Mouse (Mus musculus) CH12.LX (cell line): ENCODE results near the gene Col28a1. TPM values are rescaled to one million over a fixed set of nuclear protein-coding genes. Genes with fewer than 3 reads are reported as not detected.

Experiments
- DNase-seq: peaks from one replicate; pipeline ENCODE4 v3.0.0-alpha.2; 2013; ENCODE audit errors: extremely low read depth
- H3K27ac ChIP-seq: 2 replicates; pipeline ENCODE4 v1.5.1; 2012; ENCODE audit warnings: low read depth, mild to moderate bottlenecking, control low read depth, moderate library complexity; ENCODE audit not compliant: insufficient read depth
- H3K27me3 ChIP-seq: replicated peaks from 2 replicates; pipeline ENCODE3; 2012; ENCODE audit warnings: inconsistent platforms
- H3K36me3 ChIP-seq, 2 experiments: replicated peaks in 1 of 2; 2 replicates each; pipeline versions ENCODE3 to v1.6.1; 2012; ENCODE audit warnings: inconsistent platforms in 1 of 2, low read length in 1 of 2, mild to moderate bottlenecking in 1 of 2, mixed read lengths in 1 of 2, moderate library complexity in 1 of 2; ENCODE audit not compliant: control insufficient read depth in 1 of 2, insufficient read depth in 1 of 2
- H3K4me1 ChIP-seq, 2 experiments: 2 replicates each; pipeline ENCODE4 v1.6.1; 2012; ENCODE audit warnings: inconsistent platforms in 1 of 2, moderate library complexity in 1 of 2; ENCODE audit not compliant: insufficient read depth in 2 of 2, control insufficient read depth in 1 of 2
- H3K4me2 ChIP-seq: 2 replicates; pipeline ENCODE4 v1.6.1; 2012; ENCODE audit warnings: low read depth, mild to moderate bottlenecking, control low read depth; ENCODE audit not compliant: poor library complexity, insufficient read depth, severe bottlenecking
- H3K4me3 ChIP-seq, 3 experiments: fragments of 150-350 bp in 1 of 3; sonication (generic) in 1 of 3; replicated peaks in 1 of 3; 2 replicates each; pipeline versions ENCODE3 to v1.5.1; 2011 to 2012; ENCODE audit warnings: low read depth in 2 of 3, low read length in 2 of 3, mild to moderate bottlenecking in 2 of 3, moderate library complexity in 2 of 3, control low read depth in 1 of 3, improper control_type of control experiment in 1 of 3, inconsistent platforms in 1 of 3, mixed read lengths in 1 of 3; ENCODE audit not compliant: poor library complexity in 1 of 3
- H3K79me2 ChIP-seq: replicated peaks from 2 replicates; pipeline ENCODE4 v1.6.1; 2012; ENCODE audit warnings: mild to moderate bottlenecking, moderate library complexity; ENCODE audit not compliant: control insufficient read depth, poor library complexity, insufficient read depth, severe bottlenecking; ENCODE audit errors: extremely low read depth
- H3K9ac ChIP-seq: 2 replicates; pipeline ENCODE4 v1.6.1; 2012; ENCODE audit warnings: low read depth, mild to moderate bottlenecking, control low read depth, moderate library complexity; ENCODE audit not compliant: insufficient read depth
- H3K9me3 ChIP-seq: replicated peaks from 2 replicates; pipeline ENCODE3; 2012; ENCODE audit warnings: low read length, inconsistent platforms, mixed read lengths
- CHD2 ChIP-seq: IDR thresholded peaks from 2 replicates; pipeline ENCODE4 v1.6.1; 2011; ENCODE audit warnings: low read length, improper control_type of control experiment
- CTCF ChIP-seq, 2 experiments: IDR thresholded peaks in 1 of 2; conservative IDR thresholded peaks in 1 of 2; 2 replicates each; pipeline ENCODE4 v1.5.1; 2011 to 2012; ENCODE audit warnings: low read depth in 2 of 2, low read length in 2 of 2, improper control_type of control experiment in 1 of 2, inconsistent platforms in 1 of 2, mild to moderate bottlenecking in 1 of 2, moderate library complexity in 1 of 2
- E2F4 ChIP-seq: IDR thresholded peaks from 2 replicates; pipeline ENCODE4 v1.6.1; 2011; ENCODE audit warnings: low read depth, low read length, improper control_type of control experiment; ENCODE audit not compliant: insufficient replicate concordance
- ELF1 ChIP-seq: IDR thresholded peaks from 2 replicates; pipeline ENCODE4 v1.6.1; 2014; ENCODE audit warnings: low read depth, mild to moderate bottlenecking, inconsistent platforms, low read length, improper control_type of control experiment
- EP300 ChIP-seq: IDR thresholded peaks from 2 replicates; pipeline ENCODE4 v1.6.1; 2011; ENCODE audit warnings: low read length, improper control_type of control experiment
- GABPA ChIP-seq: IDR thresholded peaks from 2 replicates; pipeline ENCODE4 v1.6.1; 2012; ENCODE audit warnings: low read depth, low read length, improper control_type of control experiment, inconsistent platforms; ENCODE audit not compliant: insufficient replicate concordance
- KAT2A ChIP-seq: IDR thresholded peaks from 2 replicates; pipeline ENCODE4 v1.6.1; 2012; ENCODE audit warnings: low read length, improper control_type of control experiment, inconsistent platforms; ENCODE audit not compliant: insufficient replicate concordance
- MAFK ChIP-seq: IDR thresholded peaks from 2 replicates; pipeline ENCODE4 v1.6.1; 2011; ENCODE audit warnings: low read length, improper control_type of control experiment; ENCODE audit not compliant: insufficient replicate concordance
- MAX ChIP-seq: IDR thresholded peaks from 2 replicates; pipeline ENCODE4 v1.6.1; 2011; ENCODE audit warnings: low read length, improper control_type of control experiment
- MEF2A ChIP-seq: IDR thresholded peaks from 2 replicates; pipeline ENCODE4 v1.6.1; 2014; ENCODE audit warnings: low read depth, mild to moderate bottlenecking, inconsistent platforms, low read length, improper control_type of control experiment, borderline replicate concordance
- MXI1 ChIP-seq: IDR thresholded peaks from 2 replicates; pipeline ENCODE4 v1.6.1; 2011; ENCODE audit warnings: mild to moderate bottlenecking, low read depth, low read length, improper control_type of control experiment
- NELFE ChIP-seq: IDR thresholded peaks from 2 replicates; pipeline ENCODE4 v1.6.1; 2011; ENCODE audit warnings: low read depth, low read length, improper control_type of control experiment
- NRF1 ChIP-seq: IDR thresholded peaks from 2 replicates; pipeline ENCODE4 v1.6.1; 2014; ENCODE audit warnings: low read depth, mild to moderate bottlenecking, inconsistent platforms, low read length, improper control_type of control experiment, moderate library complexity
- RAD21 ChIP-seq: IDR thresholded peaks from 2 replicates; pipeline ENCODE4 v1.6.1; 2011; ENCODE audit warnings: low read depth, mild to moderate bottlenecking, low read length, improper control_type of control experiment, moderate library complexity
- RCOR1 ChIP-seq: conservative IDR thresholded peaks from 2 replicates; pipeline ENCODE4 v1.6.1; 2012; ENCODE audit warnings: low read depth, mild to moderate bottlenecking, inconsistent platforms, low read length, improper control_type of control experiment
- SIN3A ChIP-seq: IDR thresholded peaks from 2 replicates; pipeline ENCODE4 v1.6.1; 2012; ENCODE audit warnings: low read length, improper control_type of control experiment, inconsistent platforms
- TCF12 ChIP-seq: IDR thresholded peaks from 2 replicates; pipeline ENCODE4 v1.6.1; 2014; ENCODE audit warnings: low read depth, mild to moderate bottlenecking, inconsistent platforms, low read length, improper control_type of control experiment
- UBTF ChIP-seq: IDR thresholded peaks from 2 replicates; pipeline ENCODE4 v1.6.1; 2012; ENCODE audit warnings: low read depth, mild to moderate bottlenecking, inconsistent platforms, low read length, improper control_type of control experiment, moderate library complexity
- USF1 ChIP-seq: IDR thresholded peaks from 2 replicates; pipeline ENCODE4 v1.6.1; 2014; ENCODE audit warnings: low read depth, mild to moderate bottlenecking, inconsistent platforms, low read length, improper control_type of control experiment
- USF2 ChIP-seq: conservative IDR thresholded peaks from 2 replicates; pipeline ENCODE4 v1.6.1; 2011; ENCODE audit warnings: low read depth, low read length, improper control_type of control experiment
- ZC3H11A ChIP-seq: IDR thresholded peaks from 2 replicates; pipeline ENCODE4 v1.6.1; 2012; ENCODE audit warnings: low read depth, mild to moderate bottlenecking, inconsistent platforms, low read length, improper control_type of control experiment
- dilution Hi-C: fragments of 300-500 bp; cut with MboI; formaldehyde crosslinking; loops from 2 replicates; pipeline ENCODE4 v1.14.3; 2020; ENCODE audit warnings: low sequenced_read_pairs; ENCODE audit not compliant: extremely low pct_unique_long_range_greater_than_20kb, extremely low pct_ligation_motif_present
- in situ Hi-C: fragments of 300-500 bp; cut with MboI; formaldehyde crosslinking; loops from 3 replicates; pipeline ENCODE4 v1.14.3; 2019; ENCODE audit warnings: low sequenced_read_pairs, low pct_ligation_motif_present, low pct_unique_long_range_greater_than_20kb, mixed read lengths
- polyA plus RNA-seq: library from polyadenylated mRNA; unstranded; fragments of >175 nt; gene quantifications from 2 replicates; pipeline ENCODE4 v1.2.1, GENCODE M21; 2012; ENCODE audit warnings: low read depth; ENCODE audit not compliant: insufficient read length
- total RNA-seq, 2 experiments: library from RNA; depleted of rRNA; stranded (reverse); fragments of 300-350 nt in 1 of 2; fragments of >200 nt in 1 of 2; gene quantifications; 2 replicates each; pipeline ENCODE4 v1.2.3; 2012 to 2014

Gene Col28a1
- total and polyA plus RNA-seq, 3 experiments: not detected

- Histone ChIP-seq H3K27ac (no peak overlapping the region), H3K4me3 (no peak overlapping the region), H3K4me1 (no peaks in the 10 kb centered on the region), H3K79me2 (no peaks in the 10 kb centered on the region), H3K9me3 (no peaks in the 10 kb centered on the region), H3K9ac (no peak overlapping the region), H3K36me3 (no peaks in the 10 kb centered on the region), H3K27me3 (no peaks in the 10 kb centered on the region), H3K4me2 (no peak overlapping the region)
- dilution Hi-C loops (no loop called here), in situ Hi-C loops (no loop called here)
- TF ChIP-seq SIN3A: no peak
- TF ChIP-seq CHD2: no peak
- TF ChIP-seq KAT2A: no peak
- no peak for TF ChIP-seq USF2
- no peak for TF ChIP-seq MEF2A
- no peak for TF ChIP-seq ZC3H11A
- TF ChIP-seq TCF12: no peak
- TF ChIP-seq USF1: no peak
- TF ChIP-seq ELF1: no peak
- no peak for TF ChIP-seq NELFE
- TF ChIP-seq GABPA: no peak
- no peak for TF ChIP-seq MAFK
- TF ChIP-seq UBTF: no peak
- TF ChIP-seq CTCF (conservative IDR thresholded peaks at IDR 0.05 in 1 of 2, IDR thresholded peaks at IDR 0.05 in 1 of 2; ENCODE audit: low read depth in 2 of 2, low read length in 2 of 2): no peak
- DNase-seq: peak; percentile 4
These were observed 50.5 kb downstream of the Col28a1 start for GRCm38 (mm10) chr6:8141881-8142280.

- no peak overlapping the region for H3K9ac ChIP-seq
- in situ Hi-C loops: no loop called here
These were observed 62.3 kb downstream of the Col28a1 start for GRCm38 (mm10) chr6:8130149-8130548.

More at GRCm38 (mm10) chr6:8130149-8130548, 62.3 kb downstream of the Col28a1 start:
- no peak for DNase-seq
- no peak overlapping the region for H3K27ac ChIP-seq
- H3K79me2 ChIP-seq: no peaks in the 10 kb centered on the region
- H3K4me3 ChIP-seq: no peak overlapping the region
- H3K9me3 ChIP-seq: no peaks in the 10 kb centered on the region
- H3K4me1 ChIP-seq: no peaks in the 10 kb centered on the region
- H3K27me3 ChIP-seq: no peaks in the 10 kb centered on the region
- H3K4me2 ChIP-seq: no peak overlapping the region
- no peak for TF ChIP-seq E2F4
- no peak for TF ChIP-seq NELFE
- TF ChIP-seq EP300: no peak
- no peak for TF ChIP-seq RCOR1
- TF ChIP-seq NRF1: no peak
- no peak for TF ChIP-seq MXI1
- no peak for TF ChIP-seq TCF12
- TF ChIP-seq ELF1: no peak
- TF ChIP-seq CTCF (conservative IDR thresholded peaks at IDR 0.05 in 1 of 2, IDR thresholded peaks at IDR 0.05 in 1 of 2; ENCODE audit: low read depth in 2 of 2, low read length in 2 of 2): no peak
- no peak for TF ChIP-seq RAD21
- TF ChIP-seq MAFK: no peak
- no peak for TF ChIP-seq ZC3H11A
- TF ChIP-seq KAT2A: no peak
- no peak for TF ChIP-seq USF2
- no peak for TF ChIP-seq UBTF
- TF ChIP-seq MAX: no peak
- TF ChIP-seq USF1: no peak
- H3K36me3 ChIP-seq: no peaks in the 10 kb centered on the region
- dilution Hi-C loops: no loop called here
